Mouse (Mus musculus): ENCODE data around the gene Ctsa. TPM values are rescaled to one million over a fixed set of nuclear protein-coding genes. Genes with fewer than 3 reads are reported as not detected.
"Not testable (repeated sequence)": the region's sequence is repeated elsewhere in the genome, so short reads cannot be mapped to it uniquely, and the experiment has no call there.

The Ctsa gene
- polyA plus RNA-seq, 2 experiments = 59.4 to 69.5 TPM

DNA sequence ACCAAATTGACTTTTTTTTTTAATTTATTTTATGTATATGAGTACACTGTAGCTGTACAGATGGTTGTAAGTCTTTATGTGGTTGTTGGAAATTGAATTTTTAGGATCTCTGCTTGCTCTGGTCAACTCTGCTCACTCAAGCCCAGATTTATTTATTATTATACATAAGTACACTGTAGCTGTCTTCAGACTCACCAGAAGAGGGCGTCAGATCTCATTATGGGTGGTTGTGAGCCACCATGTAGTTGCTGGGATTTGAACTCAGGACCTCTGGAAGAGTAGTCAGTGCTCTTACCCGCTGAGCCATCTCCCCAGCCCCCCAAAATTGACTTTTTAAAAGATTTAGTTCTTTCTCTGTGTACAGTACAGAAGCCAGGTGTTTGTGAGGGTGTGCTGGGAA, 43.0 kb downstream of the Ctsa start:
- not testable (repeated sequence) for H3K9ac ChIP-seq (replicated peaks); DNase-seq (ENCODE audit: low read depth in 3 of 3, low spot score in 3 of 3); H3K36me3 ChIP-seq (replicated peaks; ENCODE audit: control insufficient read depth, insufficient read depth, low read depth); H3K4me2 ChIP-seq (ENCODE audit: low read depth); H3K9me3 ChIP-seq (ENCODE audit: control insufficient read depth, low read length); H3K27ac ChIP-seq; H3K4me3 ChIP-seq (ENCODE audit: insufficient read depth in 1 of 2, low read depth in 2 of 2, low read length in 2 of 2); ATAC-seq (ENCODE audit: insufficient read depth); H3K27me3 ChIP-seq (ENCODE audit: control insufficient read depth, insufficient read depth, low read length)
- 0 out of 2 replicates have a peak, but pooled peaks have one; percentile 4 for TF ChIP-seq CTCF (IDR thresholded peaks at IDR 0.05; ENCODE audit: low read depth)
- WGBS (ENCODE audit: insufficient replicate concordance) = 34% methylated on average over 2 of the region's 2 CpGs
- H3K4me1 ChIP-seq (replicated peaks; ENCODE audit: control insufficient read depth in 2 of 2, insufficient read depth in 2 of 2, low read length in 1 of 2) = peaks cover 5 to 13% of the 10 kb centered on the region in 2 experiments

DNA sequence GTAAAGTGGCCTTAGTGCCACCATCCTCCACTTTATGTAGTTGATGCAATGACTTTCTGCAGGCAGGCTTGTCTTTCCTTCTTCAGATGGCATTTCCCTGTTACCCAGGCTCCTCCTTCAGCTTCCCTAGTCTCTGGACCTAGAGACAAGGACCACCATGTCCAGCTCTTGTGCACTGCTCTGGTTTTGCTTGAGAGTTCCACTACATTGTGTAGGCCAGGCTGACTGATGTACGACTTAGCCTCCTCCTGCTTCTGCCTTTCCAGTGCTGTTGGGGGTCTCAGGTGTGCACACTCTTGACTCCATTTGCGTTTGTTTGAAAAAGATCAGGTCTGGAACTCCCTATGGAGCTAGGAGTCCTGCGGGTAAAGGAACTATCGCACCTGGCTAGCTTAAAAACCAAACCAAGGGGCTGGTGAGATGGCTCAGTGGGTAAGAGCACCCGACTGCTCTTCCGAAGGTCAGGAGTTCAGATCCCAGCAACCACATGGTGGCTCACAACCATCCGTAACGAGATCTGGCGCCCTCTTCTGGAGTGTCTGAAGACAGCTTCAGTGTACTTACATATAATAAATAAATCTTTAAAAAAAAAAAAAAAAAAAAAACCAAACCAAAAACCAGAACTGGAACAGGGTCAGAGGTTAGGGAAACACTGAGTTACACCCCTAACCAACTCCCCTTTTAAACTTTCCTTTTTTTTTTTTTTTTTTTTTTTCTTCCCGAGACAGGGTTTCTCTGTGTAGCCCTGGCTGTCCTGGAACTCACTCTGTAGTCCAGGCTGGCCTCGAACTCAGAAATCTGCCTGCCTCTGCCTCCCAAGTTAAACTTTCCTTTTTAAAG, 44.9 kb downstream of the Ctsa start:
- DNase-seq (ENCODE audit: low read depth in 3 of 3, low spot score in 3 of 3); ATAC-seq (ENCODE audit: insufficient read depth); H3K9me3 ChIP-seq (ENCODE audit: control insufficient read depth, low read length); H3K27me3 ChIP-seq (ENCODE audit: control insufficient read depth, insufficient read depth, low read length); H3K9ac ChIP-seq (replicated peaks); H3K36me3 ChIP-seq (replicated peaks; ENCODE audit: control insufficient read depth, insufficient read depth, low read depth); H3K27ac ChIP-seq: not testable (repeated sequence)
- Histone ChIP-seq H3K4me3 (ENCODE audit: insufficient read depth in 1 of 2, low read depth in 2 of 2, low read length in 2 of 2) (peak overlapping the region; percentile 86 to 88), H3K4me1 (replicated peaks; ENCODE audit: control insufficient read depth in 2 of 2, insufficient read depth in 2 of 2, low read length in 1 of 2) (peaks cover 8 to 18% of the 10 kb centered on the region in 2 experiments), H3K4me2 (ENCODE audit: low read depth) (peak overlapping the region; percentile 87)
- peak; percentile 22 for TF ChIP-seq CTCF (IDR thresholded peaks at IDR 0.05; ENCODE audit: low read depth)
- whole genome bisulfite sequencing (ENCODE audit: insufficient replicate concordance) = 75% methylated on average over 11 of the region's 11 CpGs

DNA sequence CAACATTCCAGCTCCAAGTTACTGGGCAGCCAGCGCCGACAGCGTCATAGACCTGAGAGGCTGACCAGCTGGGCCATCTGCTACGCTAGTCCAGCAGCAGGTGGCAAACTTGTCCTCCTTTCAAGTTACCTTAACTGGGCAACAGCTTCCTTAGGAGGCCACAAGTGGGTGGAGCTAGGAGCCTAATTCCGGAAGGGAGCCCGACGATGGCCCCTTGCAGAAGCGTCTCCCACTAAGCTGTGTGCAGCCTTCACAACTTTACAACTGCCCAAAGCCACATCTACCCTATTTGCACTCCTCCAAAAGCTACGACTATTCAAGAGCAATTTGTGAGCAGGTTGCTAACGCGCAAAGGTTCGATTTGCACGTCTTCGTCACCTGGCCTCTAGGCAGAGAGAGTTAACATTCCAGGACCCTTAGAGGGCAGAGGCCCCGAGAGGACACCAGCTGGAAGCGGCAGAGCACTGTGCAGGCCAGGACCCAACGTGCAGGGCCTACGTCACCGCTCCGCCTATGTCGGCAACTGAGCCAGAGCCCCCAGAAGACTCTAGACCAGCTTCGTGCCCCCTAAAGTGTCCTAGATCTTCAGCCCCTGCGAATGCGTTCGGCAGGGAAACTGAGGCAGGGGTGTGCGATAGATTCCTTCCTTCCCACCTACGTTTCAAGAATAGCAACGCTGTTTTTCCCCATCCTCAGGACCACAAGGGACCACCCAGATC, 46.0 kb downstream of the Ctsa start:
- Histone ChIP-seq H3K9me3 (ENCODE audit: control insufficient read depth, low read length) (no peaks in the 10 kb centered on the region), H3K27me3 (ENCODE audit: control insufficient read depth, insufficient read depth, low read length) (no peaks in the 10 kb centered on the region), H3K36me3 (replicated peaks; ENCODE audit: control insufficient read depth, insufficient read depth, low read depth) (peaks cover 10% of the 10 kb centered on the region), H3K27ac (peak overlapping the region; percentile 88), H3K4me1 (replicated peaks; ENCODE audit: control insufficient read depth in 2 of 2, insufficient read depth in 2 of 2, low read length in 1 of 2) (peaks cover 8 to 18% of the 10 kb centered on the region in 2 experiments), H3K9ac (replicated peaks) (peak overlapping the region; percentile 99), H3K4me2 (ENCODE audit: low read depth) (peak overlapping the region; percentile 87), H3K4me3 (ENCODE audit: insufficient read depth in 1 of 2, low read depth in 2 of 2, low read length in 2 of 2) (peak overlapping the region; percentile 86 to 88)
- no peak for TF ChIP-seq EP300 (IDR thresholded peaks at IDR 0.05; ENCODE audit: low read depth)
- peak; percentile 53 for TF ChIP-seq CTCF (IDR thresholded peaks at IDR 0.05; ENCODE audit: low read depth)
- DNase-seq (ENCODE audit: low read depth in 3 of 3, low spot score in 3 of 3) (peak; percentile 69 to 81 (median 77)), ATAC-seq (ENCODE audit: insufficient read depth) (peak; percentile 50)
- 2% methylated on average over 28 of the region's 28 CpGs for WGBS (ENCODE audit: insufficient replicate concordance)

DNA sequence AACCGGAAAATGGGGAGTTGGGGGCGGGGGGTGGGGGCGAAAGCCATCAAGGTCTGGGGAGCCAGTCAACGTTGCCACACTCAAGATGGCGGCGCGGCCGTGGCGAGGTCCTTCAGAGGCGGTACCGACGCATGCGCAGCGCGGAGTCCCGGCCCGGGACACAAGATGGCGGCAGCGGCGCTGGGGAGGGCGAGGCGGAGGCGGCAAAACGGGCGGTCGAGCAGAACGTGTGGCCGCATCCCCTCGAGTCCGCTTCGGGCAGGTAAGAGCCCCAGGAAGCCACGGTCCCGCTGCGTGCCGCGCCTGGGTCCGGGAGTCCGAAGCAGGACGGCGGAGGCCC, 46.5 kb downstream of the Ctsa start, which contains the start of gene Pcif1:
TSS of gene Pcif1 (plus strand) at position 77 of the 340 bp plus-strand sequence.
- Histone ChIP-seq H3K4me3 (ENCODE audit: insufficient read depth in 1 of 2, low read depth in 2 of 2, low read length in 2 of 2) (peak within 1 kb of the TSS; percentile 88 to 95), H3K4me2 (ENCODE audit: low read depth) (peak within 1 kb of the TSS; percentile 87), H3K9me3 (ENCODE audit: control insufficient read depth, low read length) (no peaks in the 10 kb centered on the region), H3K36me3 (replicated peaks; ENCODE audit: control insufficient read depth, insufficient read depth, low read depth) (peaks cover 14% of the 10 kb centered on the region), H3K27me3 (ENCODE audit: control insufficient read depth, insufficient read depth, low read length) (no peaks in the 10 kb centered on the region), H3K9ac (replicated peaks) (peak within 1 kb of the TSS; percentile 99), H3K4me1 (replicated peaks; ENCODE audit: control insufficient read depth in 2 of 2, insufficient read depth in 2 of 2, low read length in 1 of 2) (peaks cover 8 to 18% of the 10 kb centered on the region in 2 experiments), H3K27ac (peak within 1 kb of the TSS; percentile 88)
- 0 out of 2 replicates have a peak, but pooled peaks have one; percentile 13 for TF ChIP-seq CTCF (IDR thresholded peaks at IDR 0.05; ENCODE audit: low read depth)
- no peak for TF ChIP-seq EP300 (IDR thresholded peaks at IDR 0.05; ENCODE audit: low read depth)
- peak; percentile 82 for ATAC-seq (ENCODE audit: insufficient read depth)
- under 1% methylated on average over 40 of the region's 40 CpGs for WGBS (ENCODE audit: insufficient replicate concordance)
- DNase-seq (ENCODE audit: low read depth in 3 of 3, low spot score in 3 of 3) = peak; percentile 76 to 81 (median 77)
